Mouse (Mus musculus) megakaryocyte, embryonic 14.5 days (primary cell): ENCODE measurements around the gene Slc51a. TPM values are rescaled to one million over a fixed set of nuclear protein-coding genes. Genes with fewer than 3 reads are reported as not detected.

Source experiments
- H3K27me3 ChIP-seq: replicated peaks from 2 replicates; pipeline ENCODE3; 2012; ENCODE audit warnings: inconsistent platforms
- H3K36me3 ChIP-seq: replicated peaks from 2 replicates; pipeline ENCODE3; 2012; ENCODE audit warnings: low read length, inconsistent platforms, mixed read lengths
- H3K4me1 ChIP-seq: 2 replicates; pipeline ENCODE4 v1.6.1; 2012; ENCODE audit warnings: inconsistent platforms
- H3K4me3 ChIP-seq: replicated peaks from 2 replicates; pipeline ENCODE3; 2012; ENCODE audit warnings: moderate library complexity, mild to moderate bottlenecking, inconsistent platforms
- H3K9me3 ChIP-seq: 2 replicates; pipeline ENCODE4 v1.6.1; 2012; ENCODE audit warnings: inconsistent platforms
- FLI1 ChIP-seq: IDR thresholded peaks from 2 replicates; pipeline ENCODE4 v1.6.1; 2012; ENCODE audit warnings: low read length, inconsistent platforms, mixed read lengths
- GATA1 ChIP-seq: IDR thresholded peaks from 3 replicates; pipeline ENCODE4 v1.6.1; 2012; ENCODE audit warnings: mixed read lengths, low read length, inconsistent platforms, borderline replicate concordance
- polyA plus RNA-seq: library from polyadenylated mRNA; stranded (reverse); fragments of >175 nt; gene quantifications from 2 replicates; pipeline ENCODE4 v1.2.3, GENCODE M21; 2012; ENCODE audit warnings: low replicate concordance; ENCODE audit not compliant: insufficient read depth

The Slc51a gene
- polyA plus RNA-seq, 1 experiment: not detected

DNA sequence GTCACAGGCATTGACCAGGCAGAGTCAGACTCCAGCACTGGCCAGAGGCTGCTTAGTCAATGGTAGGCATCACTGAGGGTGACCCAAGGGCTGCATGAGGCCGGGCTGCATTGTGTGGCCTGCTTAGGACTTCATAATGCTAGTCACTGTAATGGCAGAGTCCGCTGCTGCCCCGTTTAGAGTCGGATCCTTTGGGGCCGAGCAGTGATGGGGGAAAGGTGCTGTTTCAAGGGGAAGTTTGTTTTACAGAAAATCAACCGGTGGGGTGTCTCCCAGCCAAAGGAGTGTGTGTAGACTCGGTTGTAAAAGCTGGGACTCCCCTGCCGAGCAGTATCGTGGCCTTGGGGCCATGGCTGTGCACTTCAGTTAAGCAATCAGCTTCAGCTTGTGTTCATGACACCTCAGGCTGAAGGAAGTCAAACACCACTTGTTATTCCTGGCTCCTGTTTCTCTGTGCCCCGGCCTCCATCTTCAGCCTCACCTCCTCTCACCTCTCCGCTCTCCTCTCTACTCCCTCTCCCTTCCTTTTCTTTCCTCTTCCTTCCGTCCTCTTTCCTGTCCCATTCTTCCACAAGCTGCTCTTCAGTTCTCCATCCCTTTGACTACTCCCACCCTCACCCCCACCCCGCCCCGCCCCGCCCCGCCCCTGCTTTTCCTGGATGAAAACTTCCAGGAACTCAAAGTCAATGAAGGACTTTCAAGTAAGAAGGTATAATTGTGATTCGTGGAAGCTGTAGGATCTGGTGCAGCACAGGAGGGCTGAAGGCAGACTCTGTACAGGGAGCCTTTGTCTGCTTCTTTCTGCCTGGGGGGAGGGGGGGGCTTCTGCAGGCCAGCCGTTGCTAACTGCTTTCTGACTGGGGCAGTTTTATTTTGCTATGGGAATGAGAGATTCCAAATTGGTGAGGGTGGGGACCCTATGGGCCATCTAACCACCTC is 23.0 kb upstream of the Slc51a start:
- Histone ChIP-seq H3K9me3 (no peaks in the 10 kb centered on the region), H3K27me3 (peaks cover 9% of the 10 kb centered on the region), H3K4me1 (peaks cover 88% of the 10 kb centered on the region), H3K36me3 (no peaks in the 10 kb centered on the region), H3K4me3 (peak overlapping the region; percentile 60)
- TF ChIP-seq GATA1: no peak
- TF ChIP-seq FLI1: no peak

DNA sequence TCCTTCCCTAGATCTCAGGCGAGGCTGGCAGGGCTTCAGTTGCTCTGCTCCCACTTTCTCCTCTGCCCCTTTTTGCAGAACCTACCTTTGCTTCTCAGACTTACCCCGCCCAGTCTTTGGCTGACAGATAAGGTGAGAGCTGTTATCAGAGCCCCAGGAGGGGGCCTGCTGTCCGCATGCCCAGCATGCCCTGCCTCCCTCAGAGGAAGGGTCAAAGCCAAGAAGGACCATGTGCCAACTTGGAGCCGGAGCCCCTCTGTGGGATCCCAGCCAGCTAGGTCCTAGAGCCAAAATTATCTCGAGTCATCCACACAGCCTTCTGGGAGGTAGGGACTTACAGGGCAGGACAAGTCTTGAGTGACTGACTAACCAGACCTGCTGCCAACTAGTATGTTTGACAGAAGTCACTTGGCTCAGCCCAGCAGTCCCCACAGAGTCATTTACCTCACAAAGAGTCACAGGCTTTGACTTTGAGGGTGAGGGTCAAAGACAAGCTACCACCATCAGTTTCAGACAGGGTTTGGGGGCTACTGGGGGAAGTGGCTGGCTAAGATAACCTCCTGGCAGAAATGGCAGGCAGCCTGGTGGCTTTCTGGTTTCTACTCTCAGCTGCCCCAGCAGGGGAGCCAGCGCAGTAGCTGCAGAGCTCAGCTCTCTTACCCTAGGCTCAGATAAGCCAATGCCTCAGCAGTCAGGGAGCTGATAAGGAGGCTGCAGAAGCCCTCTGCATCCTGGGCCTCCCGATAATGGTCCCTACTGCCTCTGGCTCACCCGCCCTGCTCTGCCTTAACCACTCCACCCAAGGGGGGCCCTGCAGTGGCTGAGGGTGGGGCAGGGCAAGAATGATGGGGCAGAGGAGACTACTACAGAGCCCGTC is 21.6 kb upstream of the Slc51a start:
- Histone ChIP-seq H3K27me3 (peaks cover 13% of the 10 kb centered on the region), H3K4me3 (peak overlapping the region; percentile 74), H3K9me3 (no peaks in the 10 kb centered on the region), H3K4me1 (peaks cover 93% of the 10 kb centered on the region), H3K36me3 (no peaks in the 10 kb centered on the region)
- TF ChIP-seq FLI1 (no peak), GATA1 (peak; percentile 99)

DNA sequence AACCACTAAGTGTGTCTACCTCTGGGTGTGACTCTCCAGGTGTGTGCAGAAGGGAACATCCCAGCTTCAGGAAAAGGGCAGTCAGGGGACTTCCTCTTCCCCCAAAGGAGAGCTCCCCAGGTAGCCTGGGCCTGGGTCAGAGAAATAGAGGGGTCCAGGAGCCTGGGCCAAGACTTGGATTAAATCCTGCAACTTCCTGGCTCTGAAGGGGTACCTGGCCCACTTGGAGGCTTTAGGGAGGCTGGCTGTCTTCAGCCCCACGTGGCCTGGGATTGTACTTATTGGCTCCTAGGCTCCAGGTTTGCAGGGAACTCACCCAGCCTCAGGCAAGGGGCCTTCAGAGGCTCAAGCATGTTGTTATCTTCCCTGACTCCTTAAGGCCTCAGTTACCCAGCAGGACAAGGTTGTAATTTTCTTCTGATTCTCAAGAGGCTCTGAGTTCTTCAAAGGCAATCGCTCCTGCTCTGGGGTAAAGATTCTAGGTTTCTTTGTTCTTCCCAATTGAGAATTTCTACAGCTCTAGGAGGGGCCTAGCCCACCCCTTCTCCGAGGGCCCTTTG is 20.9 kb upstream of the Slc51a start:
- H3K4me1 ChIP-seq: peaks cover 93% of the 10 kb centered on the region
- peaks cover 13% of the 10 kb centered on the region for H3K27me3 ChIP-seq
- peak overlapping the region; percentile 74 for H3K4me3 ChIP-seq
- H3K9me3 ChIP-seq: no peaks in the 10 kb centered on the region
- no peak for TF ChIP-seq FLI1
- no peak for TF ChIP-seq GATA1
- H3K36me3 ChIP-seq: no peaks in the 10 kb centered on the region

DNA sequence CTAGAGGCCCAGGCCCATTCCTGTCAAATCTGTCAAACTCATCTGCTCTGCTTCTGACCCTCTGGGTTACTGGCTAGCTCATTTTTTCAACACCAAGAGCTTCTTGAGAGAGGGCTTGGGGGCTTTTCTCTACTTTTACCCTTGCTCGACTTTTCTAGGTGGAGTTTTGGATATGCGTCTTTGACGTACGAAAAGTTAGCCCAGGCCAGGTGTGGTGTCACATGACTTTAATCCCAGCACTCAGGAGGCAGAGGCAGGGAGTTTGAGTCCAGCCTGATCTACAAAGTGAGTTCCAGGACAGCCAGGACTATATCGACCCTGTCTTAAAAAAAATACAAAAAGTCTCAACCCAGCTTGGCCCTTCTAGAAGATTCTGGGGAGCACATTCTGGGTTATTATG is 20.4 kb upstream of the Slc51a start:
- no peaks in the 10 kb centered on the region for H3K36me3 ChIP-seq
- H3K4me3 ChIP-seq: no peak overlapping the region
- H3K4me1 ChIP-seq: peaks cover 93% of the 10 kb centered on the region
- peaks cover 13% of the 10 kb centered on the region for H3K27me3 ChIP-seq
- H3K9me3 ChIP-seq: no peaks in the 10 kb centered on the region
- TF ChIP-seq FLI1 (no peak), GATA1 (no peak)

DNA sequence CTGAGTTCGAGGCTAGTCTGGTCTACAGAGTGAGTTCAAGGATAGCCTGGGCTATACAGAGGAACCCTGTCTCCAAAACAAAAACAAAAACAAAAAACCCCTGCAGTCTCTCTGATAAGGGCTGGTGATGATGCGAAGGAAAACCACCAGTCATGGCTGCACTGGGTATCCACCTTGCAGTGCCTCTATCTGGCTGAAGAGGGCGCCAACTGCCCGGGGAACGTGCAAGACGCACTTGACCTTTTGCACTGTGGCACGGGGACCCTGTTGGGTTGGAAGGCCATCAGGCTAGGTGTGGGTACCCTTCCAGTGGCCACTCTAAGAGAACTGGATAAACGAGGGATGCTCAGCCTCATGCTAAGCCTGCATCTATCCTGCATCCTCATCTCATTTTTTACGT is 19.7 kb upstream of the Slc51a start:
- Histone ChIP-seq H3K4me1 (peaks cover 91% of the 10 kb centered on the region), H3K36me3 (no peaks in the 10 kb centered on the region), H3K4me3 (peak overlapping the region; percentile 80), H3K9me3 (no peaks in the 10 kb centered on the region), H3K27me3 (peaks cover 13% of the 10 kb centered on the region)
- TF ChIP-seq GATA1 (no peak), FLI1 (no peak)

DNA sequence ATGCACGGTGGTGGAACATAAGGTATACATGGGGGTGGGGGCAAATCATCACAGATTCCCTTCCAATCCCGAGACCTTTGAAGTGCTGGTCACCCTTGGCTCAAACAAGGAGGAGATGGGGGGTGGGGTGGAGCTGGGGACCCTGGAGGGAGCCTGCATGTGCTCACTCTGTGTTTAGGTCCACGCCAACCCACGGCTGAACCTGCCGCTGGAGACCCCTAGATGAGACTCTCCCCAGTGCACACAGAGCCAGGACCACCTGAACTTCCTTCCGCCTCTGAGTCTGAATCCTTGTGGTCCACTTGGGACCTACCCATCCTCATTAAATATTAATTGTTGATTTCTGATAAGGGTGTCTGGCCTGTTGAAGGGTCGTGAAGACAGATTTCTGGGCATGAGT is 19.2 kb upstream of the Slc51a start:
- Histone ChIP-seq H3K9me3 (no peaks in the 10 kb centered on the region), H3K4me1 (peaks cover 86% of the 10 kb centered on the region), H3K27me3 (peaks cover 10% of the 10 kb centered on the region), H3K4me3 (no peak overlapping the region), H3K36me3 (no peaks in the 10 kb centered on the region)
- TF ChIP-seq GATA1 (no peak), FLI1 (no peak)

DNA sequence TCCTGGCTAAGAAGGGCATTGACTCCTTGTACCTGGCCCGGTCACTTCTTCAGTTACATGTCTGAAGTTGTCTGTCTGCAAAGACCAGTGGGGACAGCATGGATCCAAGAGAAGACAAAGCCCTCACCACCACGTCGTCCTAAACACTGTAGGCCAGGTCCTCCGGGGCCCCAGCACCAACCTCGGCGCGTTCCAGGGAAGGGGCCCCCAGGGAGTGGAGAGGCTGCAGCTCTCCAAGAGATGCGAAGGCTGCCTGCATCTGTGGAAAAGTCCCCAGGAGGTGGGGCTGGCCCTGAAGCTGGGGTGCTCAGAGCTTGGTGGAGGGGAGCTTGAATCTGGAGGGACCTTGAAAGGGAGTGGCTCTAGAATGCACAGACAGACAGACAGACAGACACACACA is 18.6 kb upstream of the Slc51a start:
- Histone ChIP-seq H3K4me3 (no peak overlapping the region), H3K27me3 (peaks cover 11% of the 10 kb centered on the region), H3K4me1 (peaks cover 80% of the 10 kb centered on the region), H3K9me3 (no peaks in the 10 kb centered on the region), H3K36me3 (no peaks in the 10 kb centered on the region)
- TF ChIP-seq FLI1: no peak
- TF ChIP-seq GATA1: no peak

DNA sequence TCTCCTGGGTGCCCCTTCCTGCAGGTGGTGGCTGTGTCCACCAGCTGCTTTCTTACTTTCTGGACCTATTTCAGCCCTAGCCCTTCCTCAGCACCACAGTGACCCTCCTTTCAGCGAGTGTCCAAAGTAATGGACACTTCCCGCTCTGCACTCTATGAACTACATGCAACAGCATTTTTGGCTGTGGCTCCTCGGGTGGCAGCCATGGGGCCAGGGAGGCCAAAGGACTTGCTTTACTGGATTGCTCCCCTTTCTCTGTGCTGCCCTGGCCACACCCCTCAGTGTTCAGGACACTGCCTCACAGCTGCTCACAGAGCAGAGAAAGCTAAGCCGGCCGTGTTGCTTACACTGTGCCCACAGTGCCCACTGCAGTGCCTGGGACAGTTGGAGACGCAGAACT is 16.0 kb upstream of the Slc51a start:
- no peak overlapping the region for H3K4me3 ChIP-seq
- peaks cover 68% of the 10 kb centered on the region for H3K4me1 ChIP-seq
- H3K27me3 ChIP-seq: peaks cover 18% of the 10 kb centered on the region
- no peaks in the 10 kb centered on the region for H3K36me3 ChIP-seq
- TF ChIP-seq FLI1 (no peak), GATA1 (no peak)
- no peaks in the 10 kb centered on the region for H3K9me3 ChIP-seq

DNA sequence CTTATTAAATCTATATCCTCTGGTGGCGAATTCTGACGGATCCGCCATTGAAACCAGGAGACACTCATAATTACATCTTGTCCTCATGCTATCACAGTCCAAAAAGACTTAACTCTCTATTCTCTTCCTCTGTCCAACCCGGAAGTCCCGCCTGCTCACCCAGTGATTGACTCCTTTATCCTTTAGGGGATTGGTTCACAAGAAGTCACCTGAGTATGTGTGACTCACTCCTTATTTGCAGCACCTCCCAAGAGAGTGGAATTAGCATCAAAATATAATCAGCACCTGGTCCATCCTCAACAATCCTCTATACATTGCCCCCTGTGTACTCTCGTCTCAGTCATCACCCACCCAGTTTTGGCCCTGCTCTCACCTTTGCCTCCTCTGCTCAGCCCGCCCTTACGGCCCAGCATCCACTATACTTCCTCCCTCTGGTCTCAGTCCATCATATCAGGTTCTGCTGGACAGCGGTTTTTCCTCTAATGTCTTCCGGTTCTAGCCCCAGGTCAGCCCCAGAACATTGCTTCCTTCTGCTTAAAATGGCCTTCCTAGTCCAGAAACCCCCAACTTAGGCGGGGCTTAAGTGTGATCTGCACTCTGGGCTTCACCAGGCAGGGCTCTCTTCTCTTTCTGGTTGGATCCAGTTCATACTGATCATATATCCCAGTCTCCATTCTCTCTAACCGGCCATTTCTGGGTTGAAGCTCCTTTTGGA is 15.1 kb upstream of the Slc51a start:
- Histone ChIP-seq H3K27me3 (peaks cover 23% of the 10 kb centered on the region), H3K4me3 (no peak overlapping the region), H3K36me3 (no peaks in the 10 kb centered on the region), H3K4me1 (peaks cover 66% of the 10 kb centered on the region), H3K9me3 (no peaks in the 10 kb centered on the region)
- TF ChIP-seq GATA1 (no peak), FLI1 (no peak)
